Mouse (Mus musculus) C2C12 (cell line): ENCODE data around the gene Flot1. TPM values are rescaled to one million over a fixed set of nuclear protein-coding genes. Genes with fewer than 3 reads are reported as not detected.

Experiments
- H3K27me3 ChIP-seq: one replicate; pipeline ENCODE4 v1.6.1; 2011; ENCODE audit not compliant: control insufficient read depth, insufficient read depth, insufficient read length
- H3K36me3 ChIP-seq: one replicate; pipeline ENCODE4 v1.6.1; 2011; ENCODE audit not compliant: control insufficient read depth, insufficient read depth
- H3K4me3 ChIP-seq: one replicate; pipeline ENCODE4 v1.5.1; 2011; ENCODE audit warnings: mild to moderate bottlenecking, control low read depth; ENCODE audit not compliant: poor library complexity, insufficient read depth, severe bottlenecking
- H3K79me2 ChIP-seq: one replicate; pipeline ENCODE4 v1.6.1; 2011; ENCODE audit not compliant: control insufficient read depth, insufficient read depth
- H3K79me3 ChIP-seq: one replicate; pipeline ENCODE4 v1.6.1; 2011; ENCODE audit warnings: low read depth, control low read depth
- H3ac ChIP-seq: one replicate; pipeline ENCODE3; 2011; ENCODE audit warnings: low read depth; ENCODE audit not compliant: control insufficient read depth, insufficient read length
- CEBPB ChIP-seq: IDR thresholded peaks from one replicate; pipeline ENCODE4 v1.6.1; 2011; ENCODE audit warnings: low read depth, mild to moderate bottlenecking, control low read depth, moderate library complexity
- CTCF ChIP-seq: IDR thresholded peaks from one replicate; pipeline ENCODE4 v1.5.1; 2011; ENCODE audit not compliant: control insufficient read depth, insufficient read depth, insufficient read length
- FOSL1 ChIP-seq: IDR thresholded peaks from one replicate; pipeline ENCODE4 v1.8.0; 2011; ENCODE audit warnings: mild to moderate bottlenecking, low read length; ENCODE audit not compliant: poor library complexity, insufficient read depth, severe bottlenecking
- MAX ChIP-seq: IDR thresholded peaks from one replicate; pipeline ENCODE4 v1.6.1; 2011; ENCODE audit warnings: mild to moderate bottlenecking, control low read depth
- MYOD1 ChIP-seq: IDR thresholded peaks from one replicate; pipeline ENCODE4 v1.6.1; 2011; ENCODE audit warnings: low read depth; ENCODE audit not compliant: control insufficient read depth, insufficient read length
- MYOG ChIP-seq: IDR thresholded peaks from one replicate; pipeline ENCODE4 v1.6.1; 2011; ENCODE audit not compliant: control insufficient read depth, insufficient read length; ENCODE audit errors: extremely low read depth
- USF1 ChIP-seq: IDR thresholded peaks from one replicate; pipeline ENCODE4 v1.6.1; 2011; ENCODE audit warnings: low read depth, mild to moderate bottlenecking, control low read depth, moderate library complexity
- polyA plus RNA-seq: library from polyadenylated mRNA; unstranded; fragments of >200 nt; fragmentation: generic; extraction: Trizol; gene quantifications from one replicate; pipeline ENCODE4 v1.2.1, GENCODE M21; 2012; ENCODE audit warnings: missing spikeins

Flot1 gene
- polyA plus RNA-seq, 1 experiment = 57.2 TPM

GRCm38 (mm10) chr17:35788025-35788424 is 35.0 kb upstream of the Flot1 start:
- Histone ChIP-seq H3K4me3 (no peak overlapping the region), H3K27me3 (no peaks in the 10 kb centered on the region)
- TF ChIP-seq USF1 = no peak
- no peak for TF ChIP-seq MAX

GRCm38 (mm10) chr17:35790933-35791332 is 32.1 kb upstream of the Flot1 start:
- Histone ChIP-seq H3K27me3 (no peaks in the 10 kb centered on the region), H3ac (no peak overlapping the region), H3K36me3 (no peaks in the 10 kb centered on the region), H3K4me3 (no peak overlapping the region), H3K79me3 (no peaks in the 10 kb centered on the region), H3K79me2 (no peaks in the 10 kb centered on the region)
- TF ChIP-seq MYOG = no peak
- TF ChIP-seq CEBPB = no peak

More at GRCm38 (mm10) chr17:35788025-35788424, 35.0 kb upstream of the Flot1 start:
- no peak overlapping the region for H3ac ChIP-seq
- H3K79me2 ChIP-seq = no peaks in the 10 kb centered on the region
- H3K79me3 ChIP-seq = no peaks in the 10 kb centered on the region
- H3K36me3 ChIP-seq = no peaks in the 10 kb centered on the region

GRCm38 (mm10) chr17:35792837-35793236 is 30.2 kb upstream of the Flot1 start:
- Histone ChIP-seq H3K36me3 (no peaks in the 10 kb centered on the region), H3ac (no peak overlapping the region), H3K79me3 (no peaks in the 10 kb centered on the region), H3K4me3 (no peak overlapping the region), H3K27me3 (no peaks in the 10 kb centered on the region), H3K79me2 (no peaks in the 10 kb centered on the region)
- TF ChIP-seq CEBPB = no peak
- TF ChIP-seq USF1 = no peak
- no peak for TF ChIP-seq FOSL1

- Histone ChIP-seq H3ac (no peak overlapping the region), H3K79me2 (no peaks in the 10 kb centered on the region), H3K79me3 (no peaks in the 10 kb centered on the region), H3K27me3 (no peaks in the 10 kb centered on the region), H3K36me3 (no peaks in the 10 kb centered on the region), H3K4me3 (no peak overlapping the region)
- TF ChIP-seq MYOD1 = no peak
- no peak for TF ChIP-seq CEBPB
- no peak for TF ChIP-seq CTCF
- no peak for TF ChIP-seq MYOG
Observed at GRCm38 (mm10) chr17:35795099-35795498, 27.9 kb upstream of the Flot1 start.

- TF ChIP-seq MYOD1 (no peak), USF1 (no peak), CTCF (no peak), FOSL1 (no peak), CEBPB (peak; percentile 16), MYOG (no peak), MAX (no peak)
- H3K36me3 ChIP-seq = no peaks in the 10 kb centered on the region
- no peaks in the 10 kb centered on the region for H3K79me2 ChIP-seq
- no peak overlapping the region for H3K4me3 ChIP-seq
- no peak overlapping the region for H3ac ChIP-seq
- H3K27me3 ChIP-seq = no peaks in the 10 kb centered on the region
- no peaks in the 10 kb centered on the region for H3K79me3 ChIP-seq
Observed at GRCm38 (mm10) chr17:35795656-35796055, 27.4 kb upstream of the Flot1 start.

- TF ChIP-seq MYOG (no peak), USF1 (no peak), CEBPB (no peak), MYOD1 (no peak), MAX (no peak), CTCF (no peak), FOSL1 (no peak)
- H3K36me3 ChIP-seq = no peaks in the 10 kb centered on the region
- no peaks in the 10 kb centered on the region for H3K79me3 ChIP-seq
- no peaks in the 10 kb centered on the region for H3K27me3 ChIP-seq
- H3ac ChIP-seq = no peak overlapping the region
- H3K79me2 ChIP-seq = no peaks in the 10 kb centered on the region
- H3K4me3 ChIP-seq = no peak overlapping the region
Observed at GRCm38 (mm10) chr17:35796835-35797234, 26.2 kb upstream of the Flot1 start.

- TF ChIP-seq CEBPB (no peak), CTCF (no peak), FOSL1 (no peak), MYOG (no peak), MAX (no peak), MYOD1 (no peak), USF1 (no peak)
Observed at GRCm38 (mm10) chr17:35800905-35801304, 22.1 kb upstream of the Flot1 start.

More at GRCm38 (mm10) chr17:35800905-35801304, 22.1 kb upstream of the Flot1 start:
- no peak overlapping the region for H3ac ChIP-seq
- no peaks in the 10 kb centered on the region for H3K79me3 ChIP-seq
- H3K27me3 ChIP-seq = no peaks in the 10 kb centered on the region
- H3K4me3 ChIP-seq = no peak overlapping the region
- H3K36me3 ChIP-seq = no peaks in the 10 kb centered on the region
- H3K79me2 ChIP-seq = no peaks in the 10 kb centered on the region
